Mouse (Mus musculus): ENCODE data around the gene Pde7b. TPM values are rescaled to one million over a fixed set of nuclear protein-coding genes. Genes with fewer than 3 reads are reported as not detected.

Gene Pde7b
- polyA plus RNA-seq, 1 experiment from 2014 or later, result 1.3 TPM

DNA sequence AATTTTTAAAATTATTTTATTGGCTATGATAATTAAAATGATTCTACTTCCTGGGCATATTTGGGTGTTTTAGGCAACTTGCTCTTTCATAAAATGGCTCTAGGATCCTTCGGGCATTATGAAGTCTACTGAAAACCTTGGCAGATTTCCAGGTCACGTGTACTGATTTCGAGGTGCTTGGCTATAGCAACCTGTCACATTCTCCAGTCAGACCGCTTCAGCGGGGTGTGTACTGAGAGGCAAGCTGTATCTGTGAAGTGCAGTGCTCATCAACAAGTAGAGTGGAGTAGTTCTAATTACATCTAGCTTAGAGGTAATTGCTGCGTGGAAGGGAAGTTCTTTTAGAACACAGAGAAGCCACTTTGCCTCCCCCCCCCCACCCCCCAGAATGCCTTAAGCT, 156.2 kb downstream of the Pde7b start:
- Histone ChIP-seq H3K27ac (ENCODE audit: low read depth, low read length) (no peak overlapping the region), H3K4me2 (no peak overlapping the region), H3K9ac (ENCODE audit: low read depth, low read length) (no peak overlapping the region), H3K27me3 (replicated peaks; ENCODE audit: control insufficient read depth, insufficient read depth, low read length) (no peaks in the 10 kb centered on the region), H3K4me3 (ENCODE audit: low read depth, low read length) (no peak overlapping the region), H3K36me3 (ENCODE audit: control insufficient read depth, insufficient read depth, low read length) (no peaks in the 10 kb centered on the region), H3K9me3 (ENCODE audit: control insufficient read depth, low read length) (no peaks in the 10 kb centered on the region), H3K4me1 (replicated peaks; ENCODE audit: control insufficient read depth, insufficient read depth, low read length) (no peaks in the 10 kb centered on the region)
- no peak for ATAC-seq (replicated peaks; ENCODE audit: low FRiP score)
- no peak for DNase-seq (ENCODE audit: low spot score)
- WGBS, result 86% methylated on average over 6 of the region's 6 CpGs

GRCm38 (mm10) chr10:20567684-20568236, 157.1 kb downstream of the Pde7b start:
- Histone ChIP-seq H3K4me1 (replicated peaks; ENCODE audit: control insufficient read depth, insufficient read depth, low read length) (no peaks in the 10 kb centered on the region), H3K9ac (ENCODE audit: low read depth, low read length) (no peak overlapping the region), H3K27me3 (replicated peaks; ENCODE audit: control insufficient read depth, insufficient read depth, low read length) (no peaks in the 10 kb centered on the region), H3K9me3 (ENCODE audit: control insufficient read depth, low read length) (no peaks in the 10 kb centered on the region), H3K4me3 (ENCODE audit: low read depth, low read length) (no peak overlapping the region), H3K4me2 (no peak overlapping the region), H3K27ac (ENCODE audit: low read depth, low read length) (no peak overlapping the region), H3K36me3 (ENCODE audit: control insufficient read depth, insufficient read depth, low read length) (no peaks in the 10 kb centered on the region)
- 92% methylated on average over 5 of the region's 5 CpGs for WGBS
- ATAC-seq (replicated peaks; ENCODE audit: low FRiP score) (no peak), DNase-seq (ENCODE audit: low spot score) (no peak)

DNA sequence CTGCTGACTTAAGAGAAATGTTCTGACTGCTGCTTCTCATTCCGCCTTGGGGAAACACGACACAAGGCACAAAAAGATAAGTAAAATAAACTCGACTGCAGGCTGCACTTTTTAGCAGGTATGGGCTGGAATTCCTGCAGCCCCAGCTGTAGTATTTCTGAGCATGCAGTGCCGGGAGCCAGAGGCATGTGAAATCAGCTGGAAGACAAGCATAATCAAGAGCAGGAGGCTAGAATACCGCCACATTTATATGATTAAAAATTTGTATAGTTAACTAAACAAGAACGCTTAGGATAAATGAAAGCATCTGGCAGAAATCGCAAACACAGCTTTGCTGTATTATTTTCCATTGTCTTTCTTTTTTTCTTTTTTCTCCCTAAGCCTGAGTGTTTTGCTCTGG, 168.4 kb downstream of the Pde7b start:
- Histone ChIP-seq H3K4me1 (replicated peaks; ENCODE audit: control insufficient read depth, insufficient read depth, low read length) (no peaks in the 10 kb centered on the region), H3K36me3 (ENCODE audit: control insufficient read depth, insufficient read depth, low read length) (no peaks in the 10 kb centered on the region), H3K4me2 (no peak overlapping the region), H3K9ac (ENCODE audit: low read depth, low read length) (no peak overlapping the region), H3K27ac (ENCODE audit: low read depth, low read length) (no peak overlapping the region), H3K4me3 (ENCODE audit: low read depth, low read length) (no peak overlapping the region), H3K9me3 (ENCODE audit: control insufficient read depth, low read length) (no peaks in the 10 kb centered on the region), H3K27me3 (replicated peaks; ENCODE audit: control insufficient read depth, insufficient read depth, low read length) (no peaks in the 10 kb centered on the region)
- ATAC-seq (replicated peaks; ENCODE audit: low FRiP score) (no peak), DNase-seq (ENCODE audit: low spot score) (no peak)
- WGBS, result 58% methylated on average over 7 of the region's 7 CpGs

DNA sequence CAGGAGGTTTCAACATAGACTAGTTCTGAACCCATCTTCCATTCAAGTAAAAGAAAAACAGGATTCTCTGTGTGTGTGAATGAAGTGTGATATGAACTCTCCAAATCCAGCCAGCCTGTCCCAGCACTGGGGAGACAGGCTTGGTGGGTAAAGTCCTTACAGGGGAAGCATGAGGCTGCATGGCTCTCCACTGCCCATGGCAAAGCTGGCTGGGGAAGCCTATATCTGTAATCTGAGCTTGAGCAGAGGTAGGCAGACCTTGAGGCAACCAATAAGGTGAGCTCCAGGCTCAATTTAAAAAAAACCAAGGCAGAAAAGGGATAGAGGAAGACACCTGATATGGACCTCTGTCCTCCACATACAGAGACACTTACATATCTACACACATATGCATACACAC, 173.5 kb downstream of the Pde7b start:
- H3K36me3 ChIP-seq (ENCODE audit: control insufficient read depth, insufficient read depth, low read length), result no peaks in the 10 kb centered on the region
- H3K9me3 ChIP-seq (ENCODE audit: control insufficient read depth, low read length), result no peaks in the 10 kb centered on the region
- no peak overlapping the region for H3K27ac ChIP-seq (ENCODE audit: low read depth, low read length)
- no peak overlapping the region for H3K4me3 ChIP-seq (ENCODE audit: low read depth, low read length)
- peaks cover 5% of the 10 kb centered on the region for H3K4me1 ChIP-seq (replicated peaks; ENCODE audit: control insufficient read depth, insufficient read depth, low read length)
- no peak overlapping the region for H3K9ac ChIP-seq (ENCODE audit: low read depth, low read length)
- ATAC-seq (replicated peaks; ENCODE audit: low FRiP score), result no peak
- DNase-seq (ENCODE audit: low spot score), result no peak
- no peaks in the 10 kb centered on the region for H3K27me3 ChIP-seq (replicated peaks; ENCODE audit: control insufficient read depth, insufficient read depth, low read length)
- no peak overlapping the region for H3K4me2 ChIP-seq

DNA sequence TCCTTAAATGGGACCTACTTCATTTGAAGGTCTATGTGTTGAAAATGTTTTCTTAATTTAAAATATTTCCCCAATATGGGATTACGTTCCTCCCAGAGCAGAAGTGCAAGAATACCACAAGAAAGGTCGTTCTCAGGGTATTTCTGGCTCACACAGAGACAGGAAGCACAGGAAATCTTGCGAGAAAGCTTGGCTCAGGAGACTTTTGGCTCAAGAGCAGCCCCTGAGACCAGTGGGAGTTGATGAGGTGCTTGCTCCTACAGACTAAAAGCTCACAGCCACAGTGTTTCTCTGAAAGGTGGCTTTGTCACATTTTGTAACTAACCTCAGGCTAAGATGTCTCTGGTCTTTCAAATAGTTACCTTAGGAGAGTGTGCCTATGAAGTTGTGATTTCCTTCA, 174.1 kb downstream of the Pde7b start:
- DNase-seq (ENCODE audit: low spot score) (no peak), ATAC-seq (replicated peaks; ENCODE audit: low FRiP score) (no peak)
- peaks cover 5% of the 10 kb centered on the region for H3K4me1 ChIP-seq (replicated peaks; ENCODE audit: control insufficient read depth, insufficient read depth, low read length)
- H3K27me3 ChIP-seq (replicated peaks; ENCODE audit: control insufficient read depth, insufficient read depth, low read length), result no peaks in the 10 kb centered on the region
- H3K4me3 ChIP-seq (ENCODE audit: low read depth, low read length), result no peak overlapping the region
- no peaks in the 10 kb centered on the region for H3K9me3 ChIP-seq (ENCODE audit: control insufficient read depth, low read length)
- H3K9ac ChIP-seq (ENCODE audit: low read depth, low read length), result no peak overlapping the region
- no peak overlapping the region for H3K27ac ChIP-seq (ENCODE audit: low read depth, low read length)
- no peaks in the 10 kb centered on the region for H3K36me3 ChIP-seq (ENCODE audit: control insufficient read depth, insufficient read depth, low read length)
- WGBS, result 42% methylated on average over 3 of the region's 3 CpGs
- no peak overlapping the region for H3K4me2 ChIP-seq

GRCm38 (mm10) chr10:20550161-20550560, 174.7 kb downstream of the Pde7b start:
- no peak overlapping the region for H3K27ac ChIP-seq (ENCODE audit: low read depth, low read length)
- no peaks in the 10 kb centered on the region for H3K9me3 ChIP-seq (ENCODE audit: control insufficient read depth, low read length)

GRCm38 (mm10) chr10:20548833-20549710, 175.8 kb downstream of the Pde7b start:
- DNase-seq (ENCODE audit: low spot score), result no peak
- WGBS, result 44% methylated on average over 13 of the region's 13 CpGs
- peaks cover 5% of the 10 kb centered on the region for H3K4me1 ChIP-seq (replicated peaks; ENCODE audit: control insufficient read depth, insufficient read depth, low read length)
- no peak for ATAC-seq (replicated peaks; ENCODE audit: low FRiP score)
- no peak overlapping the region for H3K9ac ChIP-seq (ENCODE audit: low read depth, low read length)
- H3K9me3 ChIP-seq (ENCODE audit: control insufficient read depth, low read length), result no peaks in the 10 kb centered on the region
- H3K4me3 ChIP-seq (ENCODE audit: low read depth, low read length), result no peak overlapping the region
- no peaks in the 10 kb centered on the region for H3K36me3 ChIP-seq (ENCODE audit: control insufficient read depth, insufficient read depth, low read length)
- peak overlapping the region; percentile 69 for H3K4me2 ChIP-seq
- H3K27ac ChIP-seq (ENCODE audit: low read depth, low read length), result no peak overlapping the region
- no peaks in the 10 kb centered on the region for H3K27me3 ChIP-seq (replicated peaks; ENCODE audit: control insufficient read depth, insufficient read depth, low read length)

More at GRCm38 (mm10) chr10:20550161-20550560, 174.7 kb downstream of the Pde7b start:
- H3K4me2 ChIP-seq, result no peak overlapping the region
- no peak overlapping the region for H3K4me3 ChIP-seq (ENCODE audit: low read depth, low read length)
- no peaks in the 10 kb centered on the region for H3K27me3 ChIP-seq (replicated peaks; ENCODE audit: control insufficient read depth, insufficient read depth, low read length)
- WGBS, result 56% methylated on average over 5 of the region's 5 CpGs
- H3K4me1 ChIP-seq (replicated peaks; ENCODE audit: control insufficient read depth, insufficient read depth, low read length), result peaks cover 5% of the 10 kb centered on the region
- ATAC-seq (replicated peaks; ENCODE audit: low FRiP score), result no peak
- no peak for DNase-seq (ENCODE audit: low spot score)
- H3K36me3 ChIP-seq (ENCODE audit: control insufficient read depth, insufficient read depth, low read length), result no peaks in the 10 kb centered on the region
- H3K9ac ChIP-seq (ENCODE audit: low read depth, low read length), result no peak overlapping the region

DNA sequence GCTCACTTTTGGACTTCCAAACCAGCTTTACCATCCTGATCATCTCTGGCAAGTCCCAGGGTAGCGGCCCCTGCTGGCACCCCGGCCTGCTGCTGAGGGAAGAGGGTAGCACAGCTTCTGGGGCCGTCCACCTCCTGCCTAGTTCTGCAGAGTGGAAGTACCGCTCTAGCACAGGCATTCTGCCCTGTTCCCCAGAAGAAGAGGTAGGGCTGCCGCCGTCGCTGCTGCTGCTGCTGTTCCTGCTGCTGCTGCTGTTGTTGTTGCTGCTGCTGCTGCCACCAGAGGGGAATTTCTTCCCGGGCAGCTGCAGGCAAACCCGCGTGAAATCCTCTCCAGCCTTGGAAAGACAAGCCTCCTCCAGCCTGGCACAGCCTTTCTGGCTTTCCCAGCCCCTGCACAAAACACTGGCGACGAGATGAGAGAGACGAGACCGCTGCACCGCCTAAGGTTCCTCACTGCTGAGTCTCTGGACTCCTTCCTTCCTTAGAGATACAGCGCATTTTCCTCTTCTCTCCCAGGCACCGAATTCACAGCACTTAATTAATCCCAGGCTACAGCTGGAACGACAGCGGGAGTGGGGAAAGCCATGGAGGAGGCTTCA, 176.8 kb downstream of the Pde7b start:
- peak; percentile 39; the same call in 1 of the 2 replicates for ATAC-seq (replicated peaks; ENCODE audit: low FRiP score)
- H3K9me3 ChIP-seq (ENCODE audit: control insufficient read depth, low read length), result no peaks in the 10 kb centered on the region
- H3K4me1 ChIP-seq (replicated peaks; ENCODE audit: control insufficient read depth, insufficient read depth, low read length), result peaks cover 5% of the 10 kb centered on the region
- peak overlapping the region; percentile 43 for H3K9ac ChIP-seq (ENCODE audit: low read depth, low read length)
- DNase-seq (ENCODE audit: low spot score), result peak; percentile 52
- WGBS, result 3% methylated on average over 19 of the region's 19 CpGs
- peak overlapping the region; percentile 69 for H3K4me2 ChIP-seq
- peak overlapping the region; percentile 16; the same call in 1 of the 2 replicates for H3K27ac ChIP-seq (ENCODE audit: low read depth, low read length)
- H3K27me3 ChIP-seq (replicated peaks; ENCODE audit: control insufficient read depth, insufficient read depth, low read length), result no peaks in the 10 kb centered on the region
- H3K36me3 ChIP-seq (ENCODE audit: control insufficient read depth, insufficient read depth, low read length), result no peaks in the 10 kb centered on the region
- H3K4me3 ChIP-seq (ENCODE audit: low read depth, low read length), result peak overlapping the region; percentile 41

Data from liver, embryonic 11.5 days (tissue).